Mouse (Mus musculus): ENCODE measurements around the gene Rhoh. TPM values are rescaled to one million over a fixed set of nuclear protein-coding genes. Genes with fewer than 3 reads are reported as not detected.

Gene Rhoh
- polyA plus RNA-seq, 1 experiment from 2014 or later = 0.93 TPM

DNA sequence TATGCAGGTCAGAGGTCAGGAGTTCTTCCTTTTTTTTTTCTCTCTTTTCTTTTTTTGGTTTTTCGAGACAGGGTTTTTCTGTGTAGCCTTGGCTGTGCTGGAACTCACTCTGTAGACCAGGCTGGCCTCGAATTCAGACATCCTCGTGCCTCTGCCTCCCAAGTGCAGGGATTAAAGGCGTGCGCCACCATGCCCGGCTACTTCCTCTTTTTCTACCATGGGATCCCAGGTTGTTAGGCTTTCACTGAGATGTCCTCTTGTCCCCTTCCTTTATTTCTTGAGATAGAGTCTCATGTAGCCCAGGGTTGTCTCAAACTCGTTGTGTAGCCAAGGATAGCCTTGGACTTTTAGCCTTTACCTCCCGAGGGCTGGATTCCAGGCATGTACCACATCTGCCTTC, 14.5 kb upstream of the Rhoh start:
- no peak overlapping the region for H3K27ac ChIP-seq
- 87% methylated on average over 8 of the region's 8 CpGs for WGBS

GRCm38 (mm10) chr5:65846958-65847357, 14.1 kb upstream of the Rhoh start:
- no peak overlapping the region for H3K27ac ChIP-seq
- H3K4me3 ChIP-seq = no peak overlapping the region
- no peaks in the 10 kb centered on the region for H3K9me3 ChIP-seq
- no peaks in the 10 kb centered on the region for H3K36me3 ChIP-seq
- no peaks in the 10 kb centered on the region for H3K27me3 ChIP-seq
- WGBS = 57% methylated on average over 3 of the region's 3 CpGs
- no peak overlapping the region for H3K4me2 ChIP-seq (replicated peaks)
- peak; percentile 54 for ATAC-seq (ENCODE audit: low FRiP score, low read depth)
- H3K9ac ChIP-seq = no peak overlapping the region
- H3K4me1 ChIP-seq = peaks cover 10% of the 10 kb centered on the region

More for the DNA sequence above, 14.5 kb upstream of the Rhoh start:
- H3K9me3 ChIP-seq = no peaks in the 10 kb centered on the region
- peaks cover 10% of the 10 kb centered on the region for H3K4me1 ChIP-seq
- H3K27me3 ChIP-seq = no peaks in the 10 kb centered on the region
- no peaks in the 10 kb centered on the region for H3K36me3 ChIP-seq
- H3K4me3 ChIP-seq = no peak overlapping the region
- ATAC-seq (ENCODE audit: low FRiP score, low read depth) = no peak
- no peak overlapping the region for H3K4me2 ChIP-seq (replicated peaks)
- no peak overlapping the region for H3K9ac ChIP-seq

- no peaks in the 10 kb centered on the region for H3K9me3 ChIP-seq
- peaks cover 10% of the 10 kb centered on the region for H3K4me1 ChIP-seq
- no peak overlapping the region for H3K9ac ChIP-seq
- no peak overlapping the region for H3K4me3 ChIP-seq
- ATAC-seq (ENCODE audit: low FRiP score, low read depth) = no peak
- H3K4me2 ChIP-seq (replicated peaks) = no peak overlapping the region
- no peak overlapping the region for H3K27ac ChIP-seq
- WGBS = 89% methylated on average over 7 of the region's 7 CpGs
- no peaks in the 10 kb centered on the region for H3K27me3 ChIP-seq
- no peaks in the 10 kb centered on the region for H3K36me3 ChIP-seq
Measured at GRCm38 (mm10) chr5:65847656-65848055, 13.4 kb upstream of the Rhoh start.

DNA sequence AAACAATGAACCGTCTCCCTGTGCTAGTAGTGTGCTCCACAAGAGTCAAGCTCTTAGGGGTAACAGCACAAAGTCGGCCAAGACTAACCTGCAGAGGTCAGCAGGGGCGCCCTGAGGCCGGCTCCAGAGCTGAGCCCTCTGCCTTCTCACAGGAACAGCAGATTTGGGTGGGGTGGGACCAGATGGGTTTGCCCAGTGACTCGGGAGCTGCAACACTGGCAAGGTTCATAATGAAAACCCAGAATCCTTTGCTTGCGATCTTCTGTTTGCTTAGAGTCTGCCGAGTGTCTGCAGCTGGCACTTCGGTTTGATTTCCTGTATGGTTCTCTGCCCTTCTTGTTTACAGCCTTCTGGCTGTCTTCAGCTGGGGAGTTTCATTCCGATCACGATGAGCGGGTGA, 10.2 kb upstream of the Rhoh start:
- WGBS = 61% methylated on average over 11 of the region's 11 CpGs
- H3K9ac ChIP-seq = no peak overlapping the region

GRCm38 (mm10) chr5:65854786-65855191, 6.2 kb upstream of the Rhoh start:
- no peaks in the 10 kb centered on the region for H3K27me3 ChIP-seq
- H3K4me1 ChIP-seq = peaks cover 13% of the 10 kb centered on the region; the same call in 1 of the 2 replicates
- no peaks in the 10 kb centered on the region for H3K36me3 ChIP-seq
- ATAC-seq (ENCODE audit: low FRiP score, low read depth) = no peak
- no peak overlapping the region for H3K4me2 ChIP-seq (replicated peaks)
- H3K27ac ChIP-seq = no peak overlapping the region
- WGBS = 47% methylated on average over 8 of the region's 8 CpGs
- H3K9me3 ChIP-seq = no peaks in the 10 kb centered on the region
- H3K9ac ChIP-seq = no peak overlapping the region
- no peak overlapping the region for H3K4me3 ChIP-seq

More for the DNA sequence above, 10.2 kb upstream of the Rhoh start:
- ATAC-seq (ENCODE audit: low FRiP score, low read depth) = no peak
- no peak overlapping the region for H3K4me3 ChIP-seq
- H3K9me3 ChIP-seq = no peaks in the 10 kb centered on the region
- no peaks in the 10 kb centered on the region for H3K36me3 ChIP-seq
- no peaks in the 10 kb centered on the region for H3K27me3 ChIP-seq
- 0 out of 2 replicates have a peak, but pooled peaks cover under 1% of the 10 kb centered on the region for H3K4me1 ChIP-seq
- H3K27ac ChIP-seq = no peak overlapping the region
- no peak overlapping the region for H3K4me2 ChIP-seq (replicated peaks)

GRCm38 (mm10) chr5:65855571-65855970, 5.4 kb upstream of the Rhoh start:
- 50% methylated on average over 3 of the region's 3 CpGs for WGBS
- Histone ChIP-seq H3K4me2 (replicated peaks) (no peak overlapping the region), H3K36me3 (no peaks in the 10 kb centered on the region), H3K4me1 (peaks cover 13% of the 10 kb centered on the region; the same call in 1 of the 2 replicates), H3K27me3 (no peaks in the 10 kb centered on the region), H3K9ac (no peak overlapping the region), H3K27ac (no peak overlapping the region), H3K4me3 (no peak overlapping the region), H3K9me3 (no peaks in the 10 kb centered on the region)
- ATAC-seq (ENCODE audit: low FRiP score, low read depth) = no peak

DNA sequence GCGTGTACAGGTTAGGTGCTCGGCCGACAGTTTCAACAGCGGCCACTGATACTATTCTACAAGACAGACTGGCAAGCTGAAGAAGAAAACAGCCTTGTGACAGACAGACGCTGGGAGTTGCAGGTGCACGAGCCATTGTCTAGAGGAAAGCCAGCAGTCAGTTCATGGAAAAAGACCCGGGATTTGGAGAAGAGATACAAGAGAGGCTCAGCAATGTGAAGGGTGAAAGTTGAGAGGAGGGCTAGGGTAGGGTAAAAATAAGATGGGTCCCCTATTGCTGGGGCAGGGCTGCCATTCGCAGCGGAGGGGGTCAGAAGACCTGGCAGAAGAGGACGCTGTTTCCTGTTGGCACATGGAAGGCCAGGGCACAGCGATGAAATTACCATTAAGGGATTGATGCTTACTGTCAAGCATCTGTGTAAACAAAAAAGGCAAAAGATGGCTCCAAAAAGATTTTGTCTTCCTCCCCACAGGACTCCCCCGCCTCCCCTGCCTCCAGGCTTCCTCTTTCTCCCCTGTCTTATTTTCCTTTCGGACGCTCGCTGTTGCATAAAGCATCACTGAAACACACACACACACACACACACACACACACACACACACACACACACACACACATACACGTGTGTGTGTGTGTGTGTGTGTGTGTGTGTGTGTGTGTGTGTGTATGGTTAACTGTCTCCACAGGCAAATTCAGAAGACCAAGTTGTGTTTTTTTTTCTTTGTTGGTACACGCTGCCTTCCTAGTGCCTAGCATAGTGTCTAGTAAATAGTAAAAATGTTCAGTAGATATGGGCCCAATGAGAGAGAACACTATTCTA, 4.2 kb upstream of the Rhoh start:
- 87% methylated on average over 15 of the region's 17 CpGs for WGBS
- no peak overlapping the region for H3K4me3 ChIP-seq
- H3K4me2 ChIP-seq (replicated peaks) = no peak overlapping the region
- no peak overlapping the region for H3K27ac ChIP-seq
- H3K4me1 ChIP-seq = peaks cover 13% of the 10 kb centered on the region; the same call in 1 of the 2 replicates
- H3K9me3 ChIP-seq = no peaks in the 10 kb centered on the region
- no peak for ATAC-seq (ENCODE audit: low FRiP score, low read depth)
- no peaks in the 10 kb centered on the region for H3K36me3 ChIP-seq
- no peak overlapping the region for H3K9ac ChIP-seq
- no peaks in the 10 kb centered on the region for H3K27me3 ChIP-seq

DNA sequence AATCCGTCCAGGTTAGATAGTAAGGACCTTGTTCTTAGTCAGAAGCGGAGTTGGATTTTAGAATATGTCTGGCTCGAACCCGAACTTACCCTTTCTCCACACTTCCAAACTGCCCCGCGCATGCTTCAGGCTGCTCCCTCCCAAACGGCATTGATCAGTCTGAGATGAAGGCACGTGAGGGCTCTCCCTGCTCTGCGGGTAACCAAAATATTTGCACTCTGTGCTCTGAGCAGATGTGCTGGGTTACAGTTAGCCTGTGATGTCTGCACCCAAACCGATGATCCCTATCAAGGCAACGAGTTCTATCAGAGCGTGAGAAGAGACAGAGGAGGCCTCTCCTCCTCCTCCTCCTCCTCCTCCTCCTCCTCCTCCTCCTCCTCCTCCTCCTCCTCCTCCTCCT, 3.1 kb upstream of the Rhoh start:
- no peak overlapping the region for H3K4me2 ChIP-seq (replicated peaks)
- H3K9ac ChIP-seq = no peak overlapping the region
- ATAC-seq (ENCODE audit: low FRiP score, low read depth) = no peak
- 82% methylated on average over 12 of the region's 12 CpGs for WGBS
- no peaks in the 10 kb centered on the region for H3K27me3 ChIP-seq
- H3K4me3 ChIP-seq = no peak overlapping the region
- peaks cover 13% of the 10 kb centered on the region; the same call in 1 of the 2 replicates for H3K4me1 ChIP-seq
- no peaks in the 10 kb centered on the region for H3K36me3 ChIP-seq
- H3K9me3 ChIP-seq = no peaks in the 10 kb centered on the region
- H3K27ac ChIP-seq = no peak overlapping the region

DNA sequence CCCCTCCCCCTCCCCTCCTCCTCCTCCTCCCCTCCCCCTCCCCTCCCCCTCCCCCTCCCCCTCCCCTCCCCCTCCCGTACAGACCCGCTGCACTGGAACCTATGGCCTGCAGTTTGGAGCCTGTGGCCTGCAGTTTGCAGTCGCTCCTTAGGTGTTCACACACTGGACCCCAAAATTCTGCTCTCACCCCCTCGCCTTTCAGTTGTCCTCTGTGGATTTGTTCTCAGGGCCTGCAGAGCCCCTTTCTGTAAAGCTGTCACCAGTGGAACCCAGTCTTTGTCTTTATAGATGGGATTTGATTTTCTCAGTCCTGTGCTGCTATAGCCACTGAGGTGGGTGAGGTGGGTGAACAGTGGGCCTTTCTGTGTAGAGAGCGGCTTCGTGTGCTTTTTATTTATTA, 2.7 kb upstream of the Rhoh start:
- H3K9ac ChIP-seq = no peak overlapping the region
- no peak for ATAC-seq (ENCODE audit: low FRiP score, low read depth)
- H3K9me3 ChIP-seq = no peaks in the 10 kb centered on the region
- H3K4me1 ChIP-seq = peaks cover 13% of the 10 kb centered on the region; the same call in 1 of the 2 replicates
- WGBS = 68% methylated on average over 4 of the region's 6 CpGs
- no peak overlapping the region for H3K4me3 ChIP-seq
- H3K36me3 ChIP-seq = no peaks in the 10 kb centered on the region
- H3K27ac ChIP-seq = peak overlapping the region; percentile 16; the same call in 1 of the 2 replicates
- H3K4me2 ChIP-seq (replicated peaks) = no peak overlapping the region
- H3K27me3 ChIP-seq = no peaks in the 10 kb centered on the region

DNA sequence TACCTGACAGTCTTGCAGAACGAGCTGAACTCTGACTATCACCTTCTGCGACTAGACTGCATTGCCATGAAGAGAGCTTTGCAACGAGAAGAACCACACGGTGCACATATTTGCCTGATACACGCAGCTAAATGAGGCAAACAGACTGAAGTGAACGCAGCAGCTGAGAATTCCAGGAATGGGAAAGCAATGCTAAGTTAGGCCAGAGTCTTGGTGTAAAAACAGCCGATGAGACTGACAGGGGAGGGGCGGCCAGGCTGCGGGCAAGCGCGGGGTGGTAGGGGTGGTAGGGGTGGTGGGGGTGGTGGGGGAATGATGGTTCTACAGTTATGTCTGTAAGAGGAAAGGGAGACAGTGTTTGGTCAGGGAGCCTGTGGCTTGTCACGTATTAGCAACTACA, 2.1 kb upstream of the Rhoh start:
- Histone ChIP-seq H3K9ac (no peak overlapping the region), H3K27ac (peak overlapping the region; percentile 16; the same call in 1 of the 2 replicates), H3K27me3 (no peaks in the 10 kb centered on the region), H3K4me3 (no peak overlapping the region), H3K4me1 (peaks cover 13% of the 10 kb centered on the region; the same call in 1 of the 2 replicates), H3K9me3 (no peaks in the 10 kb centered on the region), H3K36me3 (no peaks in the 10 kb centered on the region), H3K4me2 (replicated peaks) (no peak overlapping the region)
- ATAC-seq (ENCODE audit: low FRiP score, low read depth) = peak; percentile 82
- WGBS = 48% methylated on average over 12 of the region's 12 CpGs

DNA sequence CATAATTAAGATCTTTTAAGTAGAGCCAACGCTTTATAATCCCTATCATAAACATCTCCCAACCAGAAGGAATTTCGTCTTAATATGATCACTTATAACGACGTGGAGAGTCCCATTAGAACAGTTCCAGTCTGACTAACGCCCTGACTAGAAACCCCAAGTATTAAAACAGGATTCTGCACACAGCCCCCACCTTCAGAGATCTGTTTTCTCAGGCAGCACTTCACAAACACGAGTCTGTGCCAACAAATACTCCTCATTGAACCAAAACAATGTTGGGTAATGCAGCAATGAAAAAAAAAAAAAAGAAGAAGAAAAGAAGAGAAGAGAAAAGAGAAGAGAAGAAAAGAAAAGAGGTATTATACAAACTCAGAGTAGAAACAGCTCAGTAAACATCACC, 1.6 kb upstream of the Rhoh start:
- Histone ChIP-seq H3K4me1 (peaks cover 13% of the 10 kb centered on the region; the same call in 1 of the 2 replicates), H3K9ac (no peak overlapping the region), H3K4me2 (replicated peaks) (no peak overlapping the region), H3K36me3 (no peaks in the 10 kb centered on the region), H3K4me3 (no peak overlapping the region), H3K27me3 (no peaks in the 10 kb centered on the region), H3K27ac (no peak overlapping the region; the same call in 1 of the 2 replicates), H3K9me3 (no peaks in the 10 kb centered on the region)
- ATAC-seq (ENCODE audit: low FRiP score, low read depth) = no peak
- 33% methylated on average over 6 of the region's 6 CpGs for WGBS

DNA sequence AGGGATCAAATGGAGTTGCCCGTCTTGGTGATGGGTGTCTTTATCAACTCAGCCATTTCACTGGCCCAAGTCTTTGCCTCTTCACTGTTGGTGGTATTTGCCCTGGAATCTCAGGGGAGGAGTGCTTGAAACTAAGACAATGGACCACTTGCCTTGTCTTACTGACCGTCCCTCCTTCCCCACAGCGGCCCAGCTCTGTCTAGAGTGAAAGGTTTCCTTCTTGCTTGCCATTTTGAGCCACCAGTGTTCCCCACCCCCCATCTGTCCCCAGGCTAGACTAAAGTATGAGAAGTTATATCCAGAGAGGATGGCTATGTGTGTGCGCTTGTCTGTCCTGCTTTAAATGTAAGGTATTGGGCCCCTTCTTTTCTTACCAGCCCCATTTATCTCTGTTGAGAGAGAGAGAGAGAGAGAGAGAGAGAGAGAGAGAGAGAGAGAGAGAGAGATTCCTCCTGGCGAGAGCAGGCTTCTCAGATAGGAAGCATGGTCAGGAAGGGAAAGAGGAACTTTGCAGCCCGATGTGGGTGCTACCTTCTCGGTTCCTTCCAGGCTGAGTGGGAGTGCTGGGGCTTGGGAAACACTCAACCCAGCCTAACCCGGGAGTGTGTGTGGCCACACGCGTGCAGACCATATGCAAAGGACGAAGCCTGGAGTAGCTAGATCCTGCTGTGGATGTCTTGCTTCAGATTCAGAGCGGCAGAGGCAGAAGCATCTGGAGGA, 572 bp upstream of the Rhoh start:
- WGBS = 83% methylated on average over 12 of the region's 12 CpGs
- Histone ChIP-seq H3K4me1 (peaks cover 13% of the 10 kb centered on the region; the same call in 1 of the 2 replicates), H3K9ac (no peak overlapping the region), H3K9me3 (no peaks in the 10 kb centered on the region), H3K4me2 (replicated peaks) (no peak overlapping the region), H3K27ac (no peak overlapping the region), H3K27me3 (no peaks in the 10 kb centered on the region), H3K4me3 (no peak overlapping the region), H3K36me3 (no peaks in the 10 kb centered on the region)
- no peak for ATAC-seq (ENCODE audit: low FRiP score, low read depth)

Data from limb, embryonic 13.5 days (tissue).